Mouse (Mus musculus): Measurements from ENCODE around the gene Cnr2. TPM values are rescaled to one million over a fixed set of nuclear protein-coding genes. Genes with fewer than 3 reads are reported as not detected.
"Not testable (repeated sequence)": the region's sequence is repeated elsewhere in the genome, so short reads cannot be mapped to it uniquely, and the experiment has no call there.

Gene Cnr2
- polyA plus RNA-seq, 1 experiment from 2014 or later, result 0.51 TPM

DNA sequence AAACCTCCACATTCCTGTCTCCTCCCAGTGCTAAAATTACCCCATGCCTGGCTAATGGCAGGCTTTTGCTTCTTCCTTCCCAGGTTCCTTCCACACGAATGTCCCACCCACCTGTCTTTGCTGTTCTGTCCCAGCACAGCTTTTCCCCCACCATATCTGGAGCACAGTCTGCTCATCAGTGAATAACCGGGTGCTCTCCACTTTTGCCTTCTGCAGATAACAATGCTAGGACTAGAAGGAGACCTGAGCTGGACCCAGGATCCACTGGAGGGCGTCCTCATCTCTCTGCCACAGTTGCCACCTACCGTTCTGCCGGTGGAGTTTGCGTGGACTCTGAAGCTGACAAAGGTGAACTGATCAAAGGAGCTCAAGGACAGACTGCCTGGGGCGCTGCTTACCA lies 43.7 kb downstream of the Cnr2 start:
- no peak overlapping the region for H3K27ac ChIP-seq (replicated peaks; ENCODE audit: low read depth, low read length)
- no peak overlapping the region for H3K4me3 ChIP-seq (ENCODE audit: low read depth, low read length)
- DNase-seq (ENCODE audit: low spot score) (no peak), ATAC-seq (ENCODE audit: insufficient number of reproducible peaks, low FRiP score, low TSS enrichment, low read depth) (no peak)
- no peaks in the 10 kb centered on the region for H3K27me3 ChIP-seq (ENCODE audit: control insufficient read depth, insufficient read depth, low read length)
- WGBS, result 69% methylated on average over 7 of the region's 7 CpGs
- no peak overlapping the region for H3K9ac ChIP-seq (ENCODE audit: low read length)
- H3K4me2 ChIP-seq (ENCODE audit: low read depth, severe bottlenecking), result no peak overlapping the region
- peaks cover 5% of the 10 kb centered on the region; the same call in 1 of the 2 replicates for H3K36me3 ChIP-seq (ENCODE audit: control insufficient read depth, insufficient read depth, low read length)
- no peaks in the 10 kb centered on the region for H3K4me1 ChIP-seq (ENCODE audit: control insufficient read depth, insufficient read depth, low read length)
- no peaks in the 10 kb centered on the region for H3K9me3 ChIP-seq (ENCODE audit: control insufficient read depth, low read length)

DNA sequence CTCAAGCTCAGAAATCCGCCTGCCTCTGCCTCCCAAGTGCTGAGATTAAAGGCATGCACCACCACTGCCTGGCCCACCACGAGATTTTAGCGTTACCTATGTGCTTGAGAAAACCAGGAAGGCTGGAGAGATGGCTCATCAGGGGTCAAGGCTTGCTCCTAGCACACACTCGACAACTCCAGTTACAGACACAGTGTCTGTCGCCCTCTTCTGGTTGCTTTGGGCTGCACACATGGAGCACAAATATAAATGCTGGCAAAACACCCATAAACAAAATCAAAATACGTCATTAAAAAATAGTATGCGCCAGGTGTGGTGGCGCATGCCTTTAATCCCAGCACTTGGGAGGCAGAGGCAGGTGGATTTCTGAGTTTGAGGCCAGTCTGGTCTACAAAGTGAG lies 45.8 kb downstream of the Cnr2 start:
- H3K27ac ChIP-seq (replicated peaks; ENCODE audit: low read depth, low read length); H3K36me3 ChIP-seq (ENCODE audit: control insufficient read depth, insufficient read depth, low read length); H3K4me3 ChIP-seq (ENCODE audit: low read depth, low read length); ATAC-seq (ENCODE audit: insufficient number of reproducible peaks, low FRiP score, low TSS enrichment, low read depth); H3K9me3 ChIP-seq (ENCODE audit: control insufficient read depth, low read length); H3K4me2 ChIP-seq (ENCODE audit: low read depth, severe bottlenecking); H3K9ac ChIP-seq (ENCODE audit: low read length); H3K4me1 ChIP-seq (ENCODE audit: control insufficient read depth, insufficient read depth, low read length); H3K27me3 ChIP-seq (ENCODE audit: control insufficient read depth, insufficient read depth, low read length); DNase-seq (ENCODE audit: low spot score): not testable (repeated sequence)
- 84% methylated on average over 8 of the region's 8 CpGs for WGBS

DNA sequence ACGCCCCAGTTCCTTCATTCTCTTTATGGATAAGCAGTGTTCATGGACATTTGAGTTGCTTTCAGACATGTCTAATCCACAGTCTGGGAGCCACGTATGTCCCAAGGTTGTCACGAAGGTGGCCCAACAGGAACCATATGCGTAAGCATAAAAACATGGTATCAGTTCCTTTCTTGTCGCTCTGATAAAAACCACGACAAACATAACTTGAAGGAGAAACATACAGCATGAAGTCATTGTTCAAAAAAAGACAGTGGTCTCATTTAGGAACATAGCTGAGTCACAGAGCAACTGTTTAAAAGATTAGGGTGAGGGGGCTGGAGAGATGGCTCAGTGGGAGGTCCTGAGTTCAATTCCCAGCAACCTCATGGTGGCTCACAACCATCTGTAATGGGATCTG lies 47.0 kb downstream of the Cnr2 start:
- H3K36me3 ChIP-seq (ENCODE audit: control insufficient read depth, insufficient read depth, low read length), result peaks cover 5% of the 10 kb centered on the region; the same call in 1 of the 2 replicates
- H3K4me3 ChIP-seq (ENCODE audit: low read depth, low read length), result no peak overlapping the region
- DNase-seq (ENCODE audit: low spot score) (no peak), ATAC-seq (ENCODE audit: insufficient number of reproducible peaks, low FRiP score, low TSS enrichment, low read depth) (no peak)
- H3K9me3 ChIP-seq (ENCODE audit: control insufficient read depth, low read length), result no peaks in the 10 kb centered on the region
- H3K4me1 ChIP-seq (ENCODE audit: control insufficient read depth, insufficient read depth, low read length), result no peaks in the 10 kb centered on the region
- H3K27ac ChIP-seq (replicated peaks; ENCODE audit: low read depth, low read length), result no peak overlapping the region
- WGBS, result 93% methylated on average over 6 of the region's 6 CpGs
- H3K4me2 ChIP-seq (ENCODE audit: low read depth, severe bottlenecking), result no peak overlapping the region
- H3K9ac ChIP-seq (ENCODE audit: low read length), result no peak overlapping the region
- no peaks in the 10 kb centered on the region for H3K27me3 ChIP-seq (ENCODE audit: control insufficient read depth, insufficient read depth, low read length)

DNA sequence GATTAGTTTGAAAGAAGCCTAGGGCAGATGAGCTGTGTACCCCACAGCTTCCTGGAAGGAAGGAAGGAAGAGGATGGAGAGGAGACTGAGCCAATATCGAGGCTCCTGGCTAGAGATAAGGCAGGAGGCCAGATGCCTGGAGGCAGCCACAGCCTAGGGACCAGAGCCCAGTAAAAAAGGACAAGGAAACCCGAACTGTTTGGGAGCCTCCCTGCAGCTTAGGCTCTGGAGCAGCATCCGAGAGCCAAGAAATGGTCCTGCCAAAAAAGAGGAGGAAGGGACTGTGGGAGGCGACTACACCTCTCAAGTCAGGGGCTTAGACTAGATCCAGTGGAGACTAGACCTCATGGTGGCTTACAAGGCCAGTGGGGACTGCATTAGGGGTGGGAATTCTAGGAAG lies 48.2 kb downstream of the Cnr2 start:
- no peak for DNase-seq (ENCODE audit: low spot score)

DNA sequence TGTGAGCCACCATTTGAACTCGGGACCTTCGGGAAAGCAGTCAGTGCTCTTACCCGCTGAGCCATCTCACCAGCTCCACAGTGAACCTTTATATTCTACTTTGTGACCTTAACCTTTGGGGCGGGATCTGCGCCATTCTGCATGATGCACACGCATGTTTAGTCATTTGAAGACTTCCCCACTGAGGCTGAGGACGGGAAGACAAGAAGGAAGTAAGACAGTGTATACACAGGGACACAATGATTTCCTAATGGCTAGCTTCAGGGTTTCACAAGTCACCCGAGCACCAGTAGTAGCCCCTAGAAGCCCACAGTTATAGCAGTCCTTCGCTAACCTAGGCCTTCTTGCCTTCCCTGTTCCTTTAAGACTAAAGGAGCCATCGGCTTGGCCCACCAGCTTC lies 50.5 kb downstream of the Cnr2 start:
- Histone ChIP-seq H3K4me3 (ENCODE audit: low read depth, low read length) (peak overlapping the region; percentile 83; the same call in 1 of the 2 replicates), H3K4me2 (ENCODE audit: low read depth, severe bottlenecking) (peak overlapping the region; percentile 78), H3K36me3 (ENCODE audit: control insufficient read depth, insufficient read depth, low read length) (no peaks in the 10 kb centered on the region), H3K27ac (replicated peaks; ENCODE audit: low read depth, low read length) (no peak overlapping the region), H3K27me3 (ENCODE audit: control insufficient read depth, insufficient read depth, low read length) (no peaks in the 10 kb centered on the region), H3K9me3 (ENCODE audit: control insufficient read depth, low read length) (no peaks in the 10 kb centered on the region), H3K4me1 (ENCODE audit: control insufficient read depth, insufficient read depth, low read length) (no peaks in the 10 kb centered on the region), H3K9ac (ENCODE audit: low read length) (no peak overlapping the region)
- no peak for DNase-seq (ENCODE audit: low spot score)
- no peak for ATAC-seq (ENCODE audit: insufficient number of reproducible peaks, low FRiP score, low TSS enrichment, low read depth)
- WGBS, result 81% methylated on average over 10 of the region's 10 CpGs

More for the DNA sequence above, 48.2 kb downstream of the Cnr2 start:
- no peaks in the 10 kb centered on the region for H3K27me3 ChIP-seq (ENCODE audit: control insufficient read depth, insufficient read depth, low read length)
- no peak overlapping the region for H3K4me2 ChIP-seq (ENCODE audit: low read depth, severe bottlenecking)
- H3K27ac ChIP-seq (replicated peaks; ENCODE audit: low read depth, low read length), result no peak overlapping the region
- H3K36me3 ChIP-seq (ENCODE audit: control insufficient read depth, insufficient read depth, low read length), result peaks cover 5% of the 10 kb centered on the region; the same call in 1 of the 2 replicates
- H3K9me3 ChIP-seq (ENCODE audit: control insufficient read depth, low read length), result no peaks in the 10 kb centered on the region
- ATAC-seq (ENCODE audit: insufficient number of reproducible peaks, low FRiP score, low TSS enrichment, low read depth), result no peak
- H3K4me3 ChIP-seq (ENCODE audit: low read depth, low read length), result no peak overlapping the region
- no peak overlapping the region for H3K9ac ChIP-seq (ENCODE audit: low read length)
- WGBS, result 52% methylated on average over 4 of the region's 4 CpGs
- no peaks in the 10 kb centered on the region for H3K4me1 ChIP-seq (ENCODE audit: control insufficient read depth, insufficient read depth, low read length)

DNA sequence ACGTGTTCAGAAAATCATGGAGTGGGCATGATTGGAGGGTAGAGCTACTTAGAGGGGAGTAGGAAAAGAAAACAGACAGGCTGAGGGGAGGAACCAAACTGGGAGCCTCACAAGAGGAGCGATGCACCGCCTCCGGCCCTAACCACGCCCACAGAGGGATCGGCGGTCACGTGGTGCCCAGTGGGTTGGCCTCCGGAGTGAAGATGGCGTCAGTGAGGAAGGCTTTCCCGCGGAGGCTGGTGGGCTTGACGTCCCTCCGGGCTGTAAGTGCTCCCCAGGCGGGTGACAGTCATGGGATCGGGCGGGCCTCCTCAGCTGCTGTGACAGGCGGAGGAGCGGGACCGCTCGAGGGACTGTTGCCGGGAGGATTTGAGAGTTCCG lies 51.1 kb downstream of the Cnr2 start, which contains the start of gene Hmgcl:
Hmgcl (plus strand) TSS at position 171 of the 381 bp plus-strand sequence.
- Histone ChIP-seq H3K9me3 (ENCODE audit: control insufficient read depth, low read length) (no peaks in the 10 kb centered on the region), H3K27me3 (ENCODE audit: control insufficient read depth, insufficient read depth, low read length) (no peaks in the 10 kb centered on the region), H3K27ac (replicated peaks; ENCODE audit: low read depth, low read length) (no peak within 1 kb of the TSS), H3K36me3 (ENCODE audit: control insufficient read depth, insufficient read depth, low read length) (no peaks in the 10 kb centered on the region; the same call in 1 of the 2 replicates), H3K4me2 (ENCODE audit: low read depth, severe bottlenecking) (peak within 1 kb of the TSS; percentile 78), H3K4me3 (ENCODE audit: low read depth, low read length) (peak within 1 kb of the TSS; percentile 83), H3K9ac (ENCODE audit: low read length) (peak within 1 kb of the TSS; percentile 69), H3K4me1 (ENCODE audit: control insufficient read depth, insufficient read depth, low read length) (no peaks in the 10 kb centered on the region)
- DNase-seq (ENCODE audit: low spot score) (peak; percentile 95), ATAC-seq (ENCODE audit: insufficient number of reproducible peaks, low FRiP score, low TSS enrichment, low read depth) (peak; percentile 88)
- 0% methylated on average over 23 of the region's 23 CpGs for WGBS

DNA sequence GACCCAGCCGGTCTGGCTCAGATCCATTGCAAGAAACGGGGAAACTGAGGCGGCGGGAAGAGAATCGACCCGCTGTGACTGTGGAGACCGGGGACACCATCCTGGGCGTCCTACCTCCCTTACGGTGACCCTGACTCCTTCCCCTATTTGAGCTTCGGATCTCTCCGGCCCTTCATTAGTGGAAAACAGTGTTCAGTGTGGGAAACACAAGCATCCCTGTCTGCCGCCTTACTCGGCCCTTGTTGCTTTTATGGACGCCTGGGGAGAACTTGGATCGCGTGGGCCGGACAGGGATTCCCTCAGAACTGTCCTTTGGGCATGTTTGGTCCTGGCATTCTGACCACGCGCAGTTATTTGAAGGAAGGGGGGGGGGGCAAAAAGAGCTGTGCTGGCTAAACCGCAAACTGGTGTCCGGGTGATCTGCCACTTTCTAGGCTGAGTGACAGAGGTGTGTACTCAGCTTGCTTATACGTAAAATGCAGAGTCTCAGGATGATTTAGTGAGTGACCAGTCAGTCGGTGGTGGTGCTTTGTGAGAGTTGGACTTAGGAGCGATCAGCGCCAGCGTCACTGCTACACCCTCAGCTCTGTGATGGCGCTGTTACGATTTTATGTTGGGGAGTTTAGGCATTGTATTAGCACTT lies 51.6 kb downstream of the Cnr2 start:
- WGBS, result 2% methylated on average over 28 of the region's 28 CpGs
- Histone ChIP-seq H3K9ac (ENCODE audit: low read length) (peak overlapping the region; percentile 69), H3K27me3 (ENCODE audit: control insufficient read depth, insufficient read depth, low read length) (no peaks in the 10 kb centered on the region), H3K4me2 (ENCODE audit: low read depth, severe bottlenecking) (peak overlapping the region; percentile 78), H3K4me1 (ENCODE audit: control insufficient read depth, insufficient read depth, low read length) (no peaks in the 10 kb centered on the region), H3K36me3 (ENCODE audit: control insufficient read depth, insufficient read depth, low read length) (peaks cover 4% of the 10 kb centered on the region), H3K4me3 (ENCODE audit: low read depth, low read length) (peak overlapping the region; percentile 83), H3K27ac (replicated peaks; ENCODE audit: low read depth, low read length) (no peak overlapping the region), H3K9me3 (ENCODE audit: control insufficient read depth, low read length) (no peaks in the 10 kb centered on the region)
- ATAC-seq (ENCODE audit: insufficient number of reproducible peaks, low FRiP score, low TSS enrichment, low read depth) (no peak; the same call in 1 of the 2 replicates), DNase-seq (ENCODE audit: low spot score) (no peak)

DNA sequence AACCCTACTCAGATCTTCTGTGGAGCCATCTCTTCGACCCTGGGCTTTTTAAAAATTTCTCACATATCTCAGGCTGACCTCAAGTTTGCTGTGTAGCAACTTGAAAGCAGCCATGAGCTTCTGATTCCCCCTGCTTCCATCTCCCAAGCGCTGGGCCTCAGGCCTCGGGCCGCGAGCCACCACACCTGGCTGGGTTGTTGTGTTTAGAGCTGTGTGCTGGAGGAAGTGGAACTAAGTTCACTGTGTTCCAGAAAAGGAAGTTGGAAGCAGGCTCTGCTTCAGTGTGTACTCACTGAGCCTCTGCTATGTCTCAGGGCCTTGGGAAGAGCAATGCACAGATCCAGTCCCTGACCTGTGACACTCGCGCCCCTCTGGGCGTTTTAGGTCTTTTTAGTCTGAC lies 52.9 kb downstream of the Cnr2 start:
- peaks cover 10% of the 10 kb centered on the region for H3K36me3 ChIP-seq (ENCODE audit: control insufficient read depth, insufficient read depth, low read length)
- no peaks in the 10 kb centered on the region for H3K27me3 ChIP-seq (ENCODE audit: control insufficient read depth, insufficient read depth, low read length)
- whole genome bisulfite sequencing, result 95% methylated on average over 8 of the region's 8 CpGs
- no peaks in the 10 kb centered on the region for H3K9me3 ChIP-seq (ENCODE audit: control insufficient read depth, low read length)
- no peak overlapping the region for H3K27ac ChIP-seq (replicated peaks; ENCODE audit: low read depth, low read length)
- DNase-seq (ENCODE audit: low spot score) (no peak), ATAC-seq (ENCODE audit: insufficient number of reproducible peaks, low FRiP score, low TSS enrichment, low read depth) (no peak)
- H3K4me2 ChIP-seq (ENCODE audit: low read depth, severe bottlenecking), result no peak overlapping the region
- no peak overlapping the region for H3K9ac ChIP-seq (ENCODE audit: low read length)
- H3K4me1 ChIP-seq (ENCODE audit: control insufficient read depth, insufficient read depth, low read length), result no peaks in the 10 kb centered on the region
- no peak overlapping the region for H3K4me3 ChIP-seq (ENCODE audit: low read depth, low read length)

DNA sequence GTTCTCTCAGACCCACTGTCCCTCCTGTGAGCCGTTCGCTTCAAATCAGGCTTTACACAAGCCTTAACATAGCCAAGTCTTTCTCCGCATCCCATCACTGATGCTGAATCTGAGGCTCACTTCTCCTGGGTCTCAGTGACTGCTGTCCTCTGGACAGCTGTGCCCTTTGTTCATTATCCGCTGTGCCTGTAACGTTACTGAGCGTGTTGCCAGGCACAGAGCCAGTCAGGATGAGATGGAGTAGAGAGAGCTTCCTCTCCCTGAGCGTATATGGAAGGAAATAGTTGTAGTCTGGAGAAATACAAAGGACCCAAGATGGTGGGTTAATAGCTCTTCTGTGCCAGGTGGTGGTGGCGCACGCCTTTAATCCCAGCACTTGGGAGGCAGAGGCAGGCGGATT lies 54.3 kb downstream of the Cnr2 start:
- H3K36me3 ChIP-seq (ENCODE audit: control insufficient read depth, insufficient read depth, low read length), result peaks cover 10% of the 10 kb centered on the region
- DNase-seq (ENCODE audit: low spot score), result no peak

More for the DNA sequence above, 54.3 kb downstream of the Cnr2 start:
- WGBS, result 94% methylated on average over 10 of the region's 10 CpGs
- Histone ChIP-seq H3K9me3 (ENCODE audit: control insufficient read depth, low read length) (no peaks in the 10 kb centered on the region), H3K4me1 (ENCODE audit: control insufficient read depth, insufficient read depth, low read length) (no peaks in the 10 kb centered on the region), H3K27ac (replicated peaks; ENCODE audit: low read depth, low read length) (no peak overlapping the region), H3K9ac (ENCODE audit: low read length) (no peak overlapping the region), H3K4me3 (ENCODE audit: low read depth, low read length) (no peak overlapping the region), H3K27me3 (ENCODE audit: control insufficient read depth, insufficient read depth, low read length) (no peaks in the 10 kb centered on the region), H3K4me2 (ENCODE audit: low read depth, severe bottlenecking) (no peak overlapping the region)
- no peak for ATAC-seq (ENCODE audit: insufficient number of reproducible peaks, low FRiP score, low TSS enrichment, low read depth)
